Mouse (Mus musculus) liver, embryonic 12.5 days (tissue): ENCODE data around the gene Lpgat1. TPM values are rescaled to one million over a fixed set of nuclear protein-coding genes. Genes with fewer than 3 reads are reported as not detected.
A peak's percentile ranks its signal among the peaks of the same experiment; 100 is the strongest.

Experiments used
- ATAC-seq: fragments of 200-750 bp; cut with Nextera tagmentation; 2 replicates; pipeline ENCODE4 v1.8.0; 2017; ENCODE audit warnings: moderate number of reproducible peaks, mild to moderate bottlenecking, moderate library complexity
- H3K27ac ChIP-seq: fragments of 300-500 bp; sonication (generic); 2 replicates; pipeline ENCODE4 v1.5.1; 2016; ENCODE audit warnings: mild to moderate bottlenecking
- H3K27me3 ChIP-seq: fragments of 300-500 bp; sonication (generic); replicated peaks from 2 replicates; pipeline ENCODE4 v1.6.1; 2016; ENCODE audit warnings: mild to moderate bottlenecking, moderate library complexity
- H3K36me3 ChIP-seq: fragments of 300-500 bp; sonication (generic); 2 replicates; pipeline ENCODE4 v1.6.1; 2016; ENCODE audit warnings: mild to moderate bottlenecking, moderate library complexity
- H3K4me1 ChIP-seq: fragments of 300-500 bp; sonication (generic); 2 replicates; pipeline ENCODE4 v1.6.1; 2016
- H3K4me2 ChIP-seq: fragments of 300-500 bp; sonication (generic); 2 replicates; pipeline ENCODE4 v1.6.1; 2016; ENCODE audit warnings: mild to moderate bottlenecking, moderate library complexity
- H3K4me3 ChIP-seq: fragments of 300-500 bp; sonication (generic); 2 replicates; pipeline ENCODE4 v1.5.1; 2016; ENCODE audit warnings: mild to moderate bottlenecking, moderate library complexity
- H3K9ac ChIP-seq: fragments of 300-500 bp; sonication (generic); 2 replicates; pipeline ENCODE4 v1.6.1; 2016; ENCODE audit warnings: mild to moderate bottlenecking, moderate library complexity
- H3K9me3 ChIP-seq: fragments of 300-500 bp; sonication (generic); replicated peaks from 2 replicates; pipeline ENCODE4 v1.6.1; 2016; ENCODE audit warnings: mild to moderate bottlenecking, moderate library complexity
- WGBS: fragments of 180-500 bp; shearing (Covaris S2); methylation state at CpG from one replicate; pipeline ENCODE4 v1.1.7; 2016; ENCODE audit not compliant: insufficient replicate concordance; 5-methylcytosine and 5-hydroxymethylcytosine counted together
- polyA plus RNA-seq: library from polyadenylated mRNA; unstranded; fragments of >200 nt; fragmentation: Nextera tagmentation; extraction: Ambion mirVana; gene quantifications from 2 replicates; pipeline ENCODE4 v1.2.1, GENCODE M21; 2016

Lpgat1 gene
- polyA plus RNA-seq, 1 experiment from 2014 or later: 21.8 TPM

- Histone ChIP-seq H3K4me3 (no peak overlapping the region), H3K9ac (no peak overlapping the region), H3K4me2 (no peak overlapping the region), H3K4me1 (0 out of 2 replicates have a peak, but pooled peaks cover 9% of the 10 kb centered on the region), H3K9me3 (no peaks in the 10 kb centered on the region), H3K36me3 (no peaks in the 10 kb centered on the region), H3K27ac (no peak overlapping the region), H3K27me3 (peaks cover 45% of the 10 kb centered on the region)
- WGBS: 47% methylated on average over 2 of the region's 2 CpGs
- ATAC-seq: no peak
Observed at GRCm38 (mm10) chr1:191715150-191715549, 2.5 kb upstream of the Lpgat1 start.

DNA sequence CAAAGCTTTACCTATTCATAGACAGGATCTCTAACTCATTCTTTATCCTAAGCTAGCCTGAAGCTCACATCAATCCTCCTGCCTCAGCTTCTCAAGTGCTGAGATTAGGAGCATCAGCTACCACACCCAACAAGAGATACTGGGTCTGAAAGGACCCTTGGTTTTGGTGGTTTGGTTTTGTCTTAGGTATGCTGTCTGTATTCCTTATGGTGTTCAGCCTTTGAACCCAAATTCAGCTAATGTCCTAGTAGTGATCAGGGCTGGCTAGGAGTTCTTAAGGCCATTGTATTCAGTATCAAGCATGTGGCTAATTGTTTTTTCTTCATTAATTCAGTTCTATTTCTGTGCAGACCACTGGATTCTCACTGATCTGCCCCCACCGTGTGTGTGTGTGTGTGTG, 493 bp upstream of the Lpgat1 start:
- Histone ChIP-seq H3K27ac (no peak overlapping the region), H3K4me3 (peak overlapping the region; percentile 67), H3K36me3 (0 out of 2 replicates have a peak, but pooled peaks cover 3% of the 10 kb centered on the region), H3K9me3 (no peaks in the 10 kb centered on the region), H3K9ac (0 out of 2 replicates have a peak overlapping the region, but pooled peaks have one; percentile 72), H3K4me2 (peak overlapping the region; percentile 86), H3K27me3 (peaks cover 56% of the 10 kb centered on the region), H3K4me1 (0 out of 2 replicates have a peak, but pooled peaks cover 9% of the 10 kb centered on the region)
- no peak for ATAC-seq
- 5% methylated on average over 1 of the region's 1 CpGs for WGBS

DNA sequence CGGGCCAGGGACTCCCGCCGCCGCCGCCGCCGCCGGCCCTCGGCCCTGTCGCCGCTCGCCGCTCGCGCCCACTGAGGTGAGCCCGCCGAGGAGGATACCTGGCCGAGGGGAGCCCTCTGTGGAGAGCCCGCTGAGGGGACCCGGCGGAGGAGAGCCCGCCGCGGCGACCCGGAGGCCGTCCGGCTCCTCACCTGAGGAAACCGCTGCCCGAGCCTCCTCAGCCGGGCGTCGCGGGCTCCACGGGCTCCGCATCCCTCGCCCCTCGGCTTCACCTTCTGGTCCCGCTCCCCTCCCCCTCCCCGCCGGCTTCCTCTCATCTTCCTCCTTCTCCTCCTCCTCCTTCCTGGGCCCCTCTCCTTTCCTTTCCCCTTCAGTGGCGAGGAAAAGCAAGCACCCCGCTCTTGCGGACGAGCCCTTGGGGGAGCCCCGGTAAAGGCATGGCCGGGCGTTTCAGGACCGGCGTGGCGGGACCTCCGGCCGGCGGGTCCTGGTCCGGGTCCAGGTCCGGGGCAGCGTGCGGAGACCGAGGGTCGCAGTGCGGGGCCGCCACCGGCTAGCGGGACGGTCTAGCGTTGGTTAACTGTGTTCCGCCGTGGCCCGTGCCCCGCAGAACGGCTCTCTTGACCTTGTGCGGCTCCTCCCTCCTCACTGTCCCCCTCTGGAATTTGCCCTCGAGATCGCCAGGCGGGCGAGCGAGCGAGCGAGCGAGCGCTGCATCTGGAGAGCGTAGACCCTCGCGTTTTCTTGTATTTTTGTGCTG, 1.1 kb downstream of the Lpgat1 start:
- Histone ChIP-seq H3K4me3 (peak overlapping the region; percentile 67), H3K9ac (peak overlapping the region; percentile 72), H3K4me1 (0 out of 2 replicates have a peak, but pooled peaks cover 9% of the 10 kb centered on the region), H3K9me3 (no peaks in the 10 kb centered on the region), H3K36me3 (peaks cover 5% of the 10 kb centered on the region; the same call in 1 of the 2 replicates), H3K27ac (peak overlapping the region; percentile 73), H3K4me2 (peak overlapping the region; percentile 86), H3K27me3 (peaks cover 56% of the 10 kb centered on the region)
- ATAC-seq: peak; percentile 19; the same call in 1 of the 2 replicates
- WGBS: under 1% methylated on average over 64 of the region's 84 CpGs

- Histone ChIP-seq H3K27ac (no peak overlapping the region; the same call in 1 of the 2 replicates), H3K4me3 (peak overlapping the region; percentile 67)
- WGBS: 23% methylated on average over 11 of the region's 11 CpGs
Observed at GRCm38 (mm10) chr1:191719326-191719725, 1.7 kb downstream of the Lpgat1 start.

GRCm38 (mm10) chr1:191720419-191720818, 2.8 kb downstream of the Lpgat1 start:
- Histone ChIP-seq H3K36me3 (peaks cover 14% of the 10 kb centered on the region; the same call in 1 of the 2 replicates), H3K9ac (no peak overlapping the region), H3K9me3 (no peaks in the 10 kb centered on the region), H3K27ac (no peak overlapping the region), H3K4me1 (peaks cover 13% of the 10 kb centered on the region; the same call in 1 of the 2 replicates), H3K4me2 (no peak overlapping the region), H3K27me3 (peaks cover 51% of the 10 kb centered on the region), H3K4me3 (no peak overlapping the region)
- ATAC-seq: no peak
- WGBS: 79% methylated on average over 3 of the region's 3 CpGs

More at GRCm38 (mm10) chr1:191719326-191719725, 1.7 kb downstream of the Lpgat1 start:
- Histone ChIP-seq H3K27me3 (peaks cover 56% of the 10 kb centered on the region), H3K4me1 (peaks cover 13% of the 10 kb centered on the region; the same call in 1 of the 2 replicates), H3K36me3 (peaks cover 11% of the 10 kb centered on the region; the same call in 1 of the 2 replicates), H3K9ac (peak overlapping the region; percentile 72; the same call in 1 of the 2 replicates), H3K9me3 (no peaks in the 10 kb centered on the region), H3K4me2 (peak overlapping the region; percentile 86)
- ATAC-seq: no peak

DNA sequence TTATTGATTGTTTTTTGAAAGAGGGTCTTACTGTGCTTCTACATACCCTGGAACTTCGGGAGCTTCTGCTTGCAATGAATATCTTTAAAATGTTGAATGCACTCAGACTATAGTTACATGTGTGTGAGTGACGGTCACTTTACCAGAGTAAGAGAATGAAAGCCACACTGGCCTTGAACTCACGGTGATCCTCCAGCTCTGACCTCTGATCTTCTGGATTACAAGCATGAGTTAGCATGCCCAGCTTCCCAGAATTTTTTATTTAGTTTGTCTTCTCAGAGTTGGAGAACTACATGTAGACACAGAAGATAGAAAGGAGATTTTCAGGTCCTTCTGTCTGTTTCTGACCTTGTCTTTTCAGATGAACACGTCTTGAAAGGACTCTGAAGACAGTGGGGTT, 5.1 kb downstream of the Lpgat1 start:
- ATAC-seq: no peak
- Histone ChIP-seq H3K9ac (no peak overlapping the region), H3K9me3 (no peaks in the 10 kb centered on the region), H3K27ac (no peak overlapping the region), H3K4me2 (no peak overlapping the region), H3K4me1 (peaks cover 13% of the 10 kb centered on the region; the same call in 1 of the 2 replicates), H3K4me3 (no peak overlapping the region), H3K36me3 (peaks cover 19% of the 10 kb centered on the region; the same call in 1 of the 2 replicates), H3K27me3 (peaks cover 34% of the 10 kb centered on the region)
- WGBS: 69% methylated on average over 4 of the region's 4 CpGs

- no peak overlapping the region for H3K4me2 ChIP-seq
- peaks cover 21% of the 10 kb centered on the region; the same call in 1 of the 2 replicates for H3K36me3 ChIP-seq
- no peaks in the 10 kb centered on the region for H3K9me3 ChIP-seq
- peaks cover 24% of the 10 kb centered on the region for H3K27me3 ChIP-seq
- peaks cover 11% of the 10 kb centered on the region; the same call in 1 of the 2 replicates for H3K4me1 ChIP-seq
- H3K9ac ChIP-seq: no peak overlapping the region
- H3K4me3 ChIP-seq: no peak overlapping the region
- no peak overlapping the region for H3K27ac ChIP-seq
- ATAC-seq: no peak
- 67% methylated on average over 6 of the region's 6 CpGs for WGBS
Observed at GRCm38 (mm10) chr1:191723675-191724074, 6.0 kb downstream of the Lpgat1 start.

DNA sequence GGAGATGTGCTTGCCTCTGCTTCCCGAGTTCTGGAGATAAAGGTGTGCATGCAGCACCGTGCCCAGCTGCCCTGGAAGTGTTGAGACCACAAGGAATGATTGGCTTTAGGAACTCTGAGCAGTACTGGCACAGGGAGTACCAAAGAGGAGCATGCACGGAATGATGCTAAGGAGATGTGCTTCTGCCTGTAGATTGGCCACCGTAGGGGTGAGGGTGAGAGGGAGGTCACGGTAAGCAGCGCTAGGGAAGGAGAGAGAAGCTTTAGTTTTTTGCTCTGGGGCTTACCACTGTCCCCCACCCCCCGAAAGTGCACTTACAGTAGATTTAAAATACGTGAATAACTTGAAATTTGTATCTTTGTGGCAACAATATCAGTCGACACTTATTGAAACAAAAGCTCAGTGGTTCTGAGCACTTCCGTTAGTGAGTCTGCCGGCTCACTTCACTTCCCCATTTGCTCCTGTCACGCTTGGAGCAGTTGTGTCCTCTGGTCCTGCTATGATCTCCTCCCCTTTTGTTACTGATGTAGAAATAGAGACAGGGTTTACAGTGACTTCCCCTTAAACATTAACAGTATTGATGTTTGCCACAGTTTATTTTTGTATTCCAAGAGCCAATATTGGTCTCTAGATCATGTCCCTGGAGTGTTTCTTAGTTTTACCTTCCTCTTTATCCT, 6.9 kb downstream of the Lpgat1 start:
- Histone ChIP-seq H3K27me3 (peaks cover 16% of the 10 kb centered on the region), H3K4me1 (peaks cover 4% of the 10 kb centered on the region; the same call in 1 of the 2 replicates), H3K9ac (no peak overlapping the region), H3K9me3 (no peaks in the 10 kb centered on the region), H3K4me2 (0 out of 2 replicates have a peak overlapping the region, but pooled peaks have one; percentile 2), H3K36me3 (peaks cover 21% of the 10 kb centered on the region; the same call in 1 of the 2 replicates), H3K4me3 (no peak overlapping the region), H3K27ac (no peak overlapping the region)
- 34% methylated on average over 12 of the region's 12 CpGs for WGBS
- ATAC-seq: no peak

DNA sequence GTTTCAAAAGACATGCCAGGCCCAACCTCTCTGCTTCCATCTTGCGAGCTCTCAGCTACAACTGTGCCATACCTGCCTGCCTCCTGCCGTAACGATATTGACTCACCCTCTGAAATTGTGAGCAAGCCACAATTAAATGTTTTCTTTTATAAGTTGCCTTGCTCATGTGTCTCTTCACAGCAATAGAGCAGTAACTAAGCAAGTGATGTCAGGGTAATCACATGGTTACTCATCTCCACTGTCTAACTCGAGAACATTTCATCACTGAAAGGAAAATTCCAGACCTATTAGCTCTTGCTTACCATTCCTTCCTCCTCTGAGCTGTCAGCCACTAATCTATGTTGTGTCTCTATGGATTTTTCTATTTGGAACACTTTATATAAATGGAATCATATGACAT, 15.0 kb downstream of the Lpgat1 start:
- no peak overlapping the region for H3K27ac ChIP-seq
- no peak for ATAC-seq
- H3K9me3 ChIP-seq: no peaks in the 10 kb centered on the region
- no peak overlapping the region for H3K4me3 ChIP-seq
- H3K9ac ChIP-seq: no peak overlapping the region
- no peak overlapping the region for H3K4me2 ChIP-seq
- H3K27me3 ChIP-seq: no peaks in the 10 kb centered on the region
- H3K36me3 ChIP-seq: 0 out of 2 replicates have a peak, but pooled peaks cover 3% of the 10 kb centered on the region
- WGBS: 80% methylated on average over 4 of the region's 4 CpGs
- no peaks in the 10 kb centered on the region for H3K4me1 ChIP-seq

DNA sequence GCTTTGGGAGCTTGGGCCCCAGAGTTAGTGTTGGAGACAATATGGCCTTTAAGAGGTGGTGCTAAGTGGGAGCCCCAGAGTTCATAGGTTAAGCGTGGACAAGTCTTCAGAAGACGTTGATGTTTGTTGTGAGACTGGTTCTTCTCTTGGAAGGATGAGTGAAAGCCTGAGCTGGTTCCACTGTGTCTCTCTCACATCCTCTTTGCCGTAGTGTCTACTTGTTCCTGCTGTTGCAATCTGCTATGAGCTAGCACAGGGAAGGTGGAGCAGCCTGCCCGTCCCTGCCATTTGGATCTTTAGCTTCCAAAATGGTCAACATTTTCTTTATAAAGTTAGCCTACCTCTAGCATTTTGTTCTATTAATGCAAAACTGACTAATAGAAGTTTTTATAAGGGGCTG, 16.2 kb downstream of the Lpgat1 start:
- Histone ChIP-seq H3K4me3 (no peak overlapping the region), H3K27ac (no peak overlapping the region), H3K9me3 (no peaks in the 10 kb centered on the region), H3K4me1 (0 out of 2 replicates have a peak, but pooled peaks cover 3% of the 10 kb centered on the region), H3K4me2 (no peak overlapping the region), H3K9ac (no peak overlapping the region), H3K27me3 (no peaks in the 10 kb centered on the region), H3K36me3 (no peaks in the 10 kb centered on the region)
- WGBS: 81% methylated on average over 4 of the region's 4 CpGs
- no peak for ATAC-seq

GRCm38 (mm10) chr1:191736425-191736824, 18.8 kb downstream of the Lpgat1 start:
- H3K4me2 ChIP-seq: no peak overlapping the region
- no peaks in the 10 kb centered on the region for H3K27me3 ChIP-seq
- H3K4me1 ChIP-seq: 0 out of 2 replicates have a peak, but pooled peaks cover 3% of the 10 kb centered on the region
- no peak overlapping the region for H3K27ac ChIP-seq
- no peak overlapping the region for H3K4me3 ChIP-seq
- H3K9me3 ChIP-seq: no peaks in the 10 kb centered on the region
- no peak overlapping the region for H3K9ac ChIP-seq
- ATAC-seq: no peak
- 0 out of 2 replicates have a peak, but pooled peaks cover 2% of the 10 kb centered on the region for H3K36me3 ChIP-seq
